Mouse (Mus musculus) ES-E14 (cell line): Measurements from ENCODE around the gene Agap3. TPM values are rescaled to one million over a fixed set of nuclear protein-coding genes. Genes with fewer than 3 reads are reported as not detected.

Experiments used
- DNase-seq: peaks from one replicate; pipeline ENCODE4 v3.0.0-alpha.2; 2013; ENCODE audit warnings: low read depth, low spot score
- H3K27ac ChIP-seq: 2 replicates; pipeline ENCODE4 v1.5.1; 2012; ENCODE audit warnings: low read depth, mild to moderate bottlenecking, low read length, moderate library complexity, mixed read lengths; ENCODE audit not compliant: poor library complexity, insufficient read depth, severe bottlenecking
- H3K36me3 ChIP-seq: 2 replicates; pipeline ENCODE4 v1.6.1; 2012; ENCODE audit warnings: mild to moderate bottlenecking, low read length, moderate library complexity, mixed read lengths; ENCODE audit not compliant: control insufficient read depth, poor library complexity, insufficient read depth, severe bottlenecking
- H3K4me1 ChIP-seq, 2 experiments: fragments of 150-350 bp in 1 of 2; sonication (generic) in 1 of 2; 2 replicates each; pipeline ENCODE4 v1.6.1; 2012; ENCODE audit warnings: low read length in 2 of 2, mild to moderate bottlenecking in 1 of 2, mixed read lengths in 1 of 2; ENCODE audit not compliant: control insufficient read depth in 2 of 2, insufficient read depth in 2 of 2, poor library complexity in 1 of 2
- H3K4me3 ChIP-seq, 2 experiments: fragments of 150-350 bp in 1 of 2; sonication (generic) in 1 of 2; 2 replicates each; pipeline ENCODE4 v1.5.1; 2012; ENCODE audit warnings: low read length in 2 of 2, low read depth in 1 of 2, mild to moderate bottlenecking in 1 of 2, mixed read lengths in 1 of 2; ENCODE audit not compliant: insufficient read depth in 1 of 2, poor library complexity in 1 of 2, severe bottlenecking in 1 of 2
- H3K9ac ChIP-seq: 2 replicates; pipeline ENCODE4 v1.6.1; 2012; ENCODE audit warnings: low read depth, mild to moderate bottlenecking, low read length, mixed read lengths; ENCODE audit not compliant: poor library complexity, insufficient read depth, severe bottlenecking
- H3K9me3 ChIP-seq: fragments of 150-350 bp; sonication (generic); 2 replicates; pipeline ENCODE4 v1.6.1; 2012; ENCODE audit warnings: low read depth, mild to moderate bottlenecking, low read length; ENCODE audit not compliant: control insufficient read depth, insufficient read depth
- CHD2 ChIP-seq: IDR thresholded peaks from 2 replicates; pipeline ENCODE4 v1.6.1; 2014; ENCODE audit warnings: mild to moderate bottlenecking, low read depth, low read length, inconsistent platforms
- HCFC1 ChIP-seq: IDR thresholded peaks from 2 replicates; pipeline ENCODE4 v1.6.1; 2012; ENCODE audit warnings: low read length, inconsistent platforms, borderline replicate concordance; ENCODE audit not compliant: insufficient read depth
- MAFK ChIP-seq: IDR thresholded peaks from 2 replicates; pipeline ENCODE4 v1.6.1; 2014; ENCODE audit warnings: mild to moderate bottlenecking, low read depth, low read length, inconsistent platforms; ENCODE audit not compliant: insufficient read depth
- ZC3H11A ChIP-seq: IDR thresholded peaks from 2 replicates; pipeline ENCODE4 v1.6.1; 2012; ENCODE audit warnings: low read depth, mild to moderate bottlenecking, inconsistent platforms, low read length, borderline replicate concordance
- ZNF384 ChIP-seq: IDR thresholded peaks from 2 replicates; pipeline ENCODE4 v1.6.1; 2012; ENCODE audit warnings: low read depth, low read length, inconsistent platforms
- in situ Hi-C, 2 experiments: fragments of 600-800 bp; cut with MboI; formaldehyde crosslinking; loops; one replicate each; pipeline ENCODE4 v1.15.1; 2025; ENCODE audit warnings: low sequenced_read_pairs in 2 of 2, inconsistent platforms in 1 of 2; ENCODE audit not compliant: unreplicated experiment in 2 of 2
- total RNA-seq: library from RNA; depleted of rRNA; stranded (reverse); fragments of 300-350 nt; gene quantifications from 2 replicates; pipeline ENCODE4 v1.2.3, GENCODE M21; 2012

Agap3 gene
- total RNA-seq, 1 experiment = 51.2 TPM

DNA sequence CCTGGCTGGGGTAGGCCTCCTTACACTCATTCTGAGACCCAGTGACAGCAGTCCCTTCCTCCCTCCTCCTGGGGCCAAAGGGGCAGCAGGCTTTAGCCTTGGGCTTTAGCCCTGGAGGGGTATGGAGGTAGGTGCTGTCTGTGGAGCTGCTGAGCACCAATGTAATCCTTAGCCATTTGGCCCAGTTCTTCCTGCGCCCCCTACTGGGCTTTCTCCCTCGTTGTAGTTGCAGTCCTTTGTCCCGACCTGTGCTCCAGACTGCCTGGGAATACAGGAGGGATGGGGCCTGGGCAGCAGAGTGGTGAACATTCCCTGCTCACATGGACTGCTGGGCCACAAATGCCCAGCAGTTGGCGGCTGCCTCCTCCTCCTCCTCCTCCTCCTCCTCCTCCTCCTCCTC, 29.7 kb downstream of the Agap3 start:
- Histone ChIP-seq H3K9me3 (no peaks in the 10 kb centered on the region), H3K4me1 (peaks cover 13 to 39% of the 10 kb centered on the region in 2 experiments; a peak in 3 of 4 replicates), H3K9ac (no peak overlapping the region), H3K36me3 (peaks cover 45% of the 10 kb centered on the region; the same call in 1 of the 2 replicates), H3K4me3 (no peak overlapping the region), H3K27ac (no peak overlapping the region)
- TF ChIP-seq MAFK (no peak), HCFC1 (no peak), CHD2 (no peak), ZC3H11A (no peak), ZNF384 (no peak)
- peak; percentile 87 for DNase-seq
- in situ Hi-C loops = no loop called here

DNA sequence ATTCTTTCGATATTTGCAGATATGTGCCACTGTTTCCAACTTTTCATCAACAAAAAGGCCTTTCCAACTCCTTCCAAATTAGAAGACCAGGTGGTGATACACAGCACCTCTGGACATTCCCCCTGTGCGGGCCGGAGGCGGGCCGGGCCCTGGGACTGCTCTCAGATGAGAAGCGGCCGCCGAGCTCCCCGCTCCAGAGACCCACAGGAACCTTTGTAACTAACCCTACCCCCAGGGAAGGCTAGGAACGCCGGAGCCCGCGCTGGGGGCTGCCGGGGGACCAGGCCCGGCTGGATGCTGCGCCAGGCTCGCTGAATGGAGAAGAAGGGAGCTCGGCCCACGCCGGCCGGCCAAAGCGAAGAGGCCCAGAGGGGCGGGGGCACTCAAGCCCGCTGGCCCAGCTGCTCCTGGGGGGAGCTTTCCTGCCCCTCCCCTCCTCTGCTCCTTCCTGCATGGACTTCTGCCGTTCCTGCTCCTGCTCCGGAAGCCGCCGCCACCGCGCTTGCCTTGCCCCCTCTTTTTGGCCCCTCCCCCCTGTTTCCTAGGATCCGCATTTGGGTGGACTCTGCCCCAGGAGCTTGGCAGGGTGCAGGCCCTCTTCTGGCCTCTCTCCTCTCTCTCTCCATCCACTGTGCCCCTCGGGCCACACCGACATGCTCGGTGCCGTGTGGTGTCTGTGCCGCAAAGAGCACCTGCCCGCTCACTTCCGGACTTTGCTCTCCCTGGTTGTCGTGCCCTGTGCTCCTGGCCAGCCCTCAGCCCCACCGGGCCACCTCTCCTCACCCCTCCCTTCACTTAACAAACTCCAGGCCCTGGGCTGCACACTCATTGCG, 30.5 kb downstream of the Agap3 start:
- peaks cover 13 to 39% of the 10 kb centered on the region in 2 experiments; a peak in 3 of 4 replicates for H3K4me1 ChIP-seq
- H3K9me3 ChIP-seq = no peaks in the 10 kb centered on the region
- peak overlapping the region; percentile 41 to 48 for H3K4me3 ChIP-seq
- TF ChIP-seq MAFK = no peak
- H3K36me3 ChIP-seq = peaks cover 47% of the 10 kb centered on the region; the same call in 1 of the 2 replicates
- 0 out of 2 replicates have a peak overlapping the region, but pooled peaks have one; percentile 3 for H3K27ac ChIP-seq
- in situ Hi-C loops = no loop called here
- peak overlapping the region; percentile 27 for H3K9ac ChIP-seq
- no peak for DNase-seq

DNA sequence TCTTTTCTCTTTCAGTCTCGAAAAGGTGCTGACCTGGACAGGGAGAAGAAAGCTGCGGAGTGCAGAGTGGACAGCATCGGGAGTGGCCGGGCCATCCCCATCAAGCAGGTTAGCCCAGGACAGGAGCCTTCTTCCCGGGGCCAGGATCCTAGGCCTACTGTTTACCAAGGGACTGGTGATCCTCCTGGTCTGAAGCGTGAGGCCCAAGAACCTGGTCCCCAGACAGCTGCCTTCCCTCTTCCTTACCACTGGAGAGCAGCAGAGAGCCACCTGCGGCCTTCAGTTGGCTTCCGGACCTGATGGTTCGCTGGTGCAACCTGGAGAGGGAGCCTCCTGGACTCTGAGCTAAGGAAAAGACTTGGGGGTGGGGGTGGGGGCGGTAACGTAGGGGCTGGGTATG, 31.3 kb downstream of the Agap3 start:
- Histone ChIP-seq H3K9me3 (no peaks in the 10 kb centered on the region), H3K4me1 (peaks cover 13 to 39% of the 10 kb centered on the region in 2 experiments; a peak in 3 of 4 replicates), H3K27ac (0 out of 2 replicates have a peak overlapping the region, but pooled peaks have one; percentile 3), H3K9ac (peak overlapping the region; percentile 27; the same call in 1 of the 2 replicates), H3K36me3 (peaks cover 47% of the 10 kb centered on the region; the same call in 1 of the 2 replicates), H3K4me3 (peak overlapping the region; percentile 41 to 48; a peak in 3 of 4 replicates)
- TF ChIP-seq ZC3H11A = peak; percentile 38; the same call in 1 of the 2 replicates
- peak; percentile 30; the same call in 1 of the 2 replicates for TF ChIP-seq HCFC1
- TF ChIP-seq CHD2 = no peak
- DNase-seq = peak; percentile 81
- in situ Hi-C loops = no loop called here

DNA sequence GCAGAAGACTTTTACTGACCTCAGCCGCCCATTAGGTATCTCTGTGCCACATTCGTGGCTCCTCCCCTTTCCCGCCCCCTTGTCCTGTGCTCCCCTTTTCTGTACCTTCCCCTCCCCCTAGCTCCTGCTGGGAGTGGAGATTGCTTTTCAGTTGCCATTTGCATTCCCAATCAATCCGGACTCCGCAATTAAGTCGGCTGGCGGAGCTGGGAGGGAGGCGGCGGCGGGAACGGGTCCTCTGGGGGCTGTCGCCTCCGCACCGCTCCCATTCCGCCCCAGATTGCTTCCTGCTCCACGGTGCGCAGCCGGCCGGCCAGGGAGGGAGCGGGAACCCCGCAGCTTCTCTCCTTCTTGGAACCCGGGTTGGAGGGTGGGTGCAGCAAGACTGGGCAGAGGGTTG, 33.0 kb downstream of the Agap3 start:
- in situ Hi-C loops = no loop called here
- TF ChIP-seq ZNF384 (no peak), CHD2 (no peak), ZC3H11A (no peak), HCFC1 (no peak), MAFK (no peak)
- no peaks in the 10 kb centered on the region for H3K9me3 ChIP-seq
- DNase-seq = no peak
- peak overlapping the region; percentile 1; the same call in 1 of the 2 replicates for H3K9ac ChIP-seq
- H3K4me1 ChIP-seq = peaks cover 13 to 34% of the 10 kb centered on the region in 2 experiments; a peak in 3 of 4 replicates
- H3K4me3 ChIP-seq = peak overlapping the region; percentile 44 to 58
- peaks cover 45% of the 10 kb centered on the region; the same call in 1 of the 2 replicates for H3K36me3 ChIP-seq
- no peak overlapping the region for H3K27ac ChIP-seq
